Mouse (Mus musculus) midbrain, embryonic 12.5 days (tissue): ENCODE data around the gene Rap1gap. TPM values are rescaled to one million over a fixed set of nuclear protein-coding genes. Genes with fewer than 3 reads are reported as not detected.

ENCODE experiments used
- ATAC-seq: fragments of 200-750 bp; cut with Nextera tagmentation; 2 replicates; pipeline ENCODE4 v1.8.0; 2017; ENCODE audit warnings: low read depth, moderate TSS enrichment, moderate library complexity; ENCODE audit not compliant: low FRiP score
- H3K27ac ChIP-seq: fragments of 300-500 bp; sonication (generic); replicated peaks from 2 replicates; pipeline ENCODE4 v1.5.1; 2016; ENCODE audit warnings: mild to moderate bottlenecking
- H3K27me3 ChIP-seq: fragments of 300-500 bp; sonication (generic); 2 replicates; pipeline ENCODE4 v1.6.1; 2016; ENCODE audit warnings: mild to moderate bottlenecking
- H3K36me3 ChIP-seq: fragments of 300-500 bp; sonication (generic); 2 replicates; pipeline ENCODE4 v1.6.1; 2016
- H3K4me1 ChIP-seq: fragments of 300-500 bp; sonication (generic); 2 replicates; pipeline ENCODE4 v1.6.1; 2016
- H3K4me2 ChIP-seq: fragments of 300-500 bp; sonication (generic); replicated peaks from 2 replicates; pipeline ENCODE4 v1.6.1; 2016; ENCODE audit warnings: mild to moderate bottlenecking, moderate library complexity
- H3K4me3 ChIP-seq: fragments of 300-500 bp; sonication (generic); 2 replicates; pipeline ENCODE4 v1.5.1; 2016; ENCODE audit warnings: mild to moderate bottlenecking
- H3K9ac ChIP-seq: fragments of 300-500 bp; sonication (generic); replicated peaks from 2 replicates; pipeline ENCODE4 v1.6.1; 2016; ENCODE audit warnings: mild to moderate bottlenecking, moderate library complexity
- H3K9me3 ChIP-seq: fragments of 300-500 bp; sonication (generic); 2 replicates; pipeline ENCODE4 v1.6.1; 2016; ENCODE audit warnings: mild to moderate bottlenecking
- WGBS: fragments of 180-500 bp; shearing (Covaris S2); methylation state at CpG from one replicate; pipeline ENCODE4 v1.1.7; 2016; 5-methylcytosine and 5-hydroxymethylcytosine counted together
- polyA plus RNA-seq: library from polyadenylated mRNA; unstranded; fragments of >200 nt; fragmentation: Nextera tagmentation; extraction: Ambion mirVana; gene quantifications from 2 replicates; pipeline ENCODE4 v1.2.1, GENCODE M21; 2016

Gene Rap1gap
- polyA plus RNA-seq = 11.6 and 12.1 TPM in 2 replicates

- Histone ChIP-seq H3K27me3 (peaks cover 40% of the 10 kb centered on the region), H3K4me3 (peak within 1 kb of the TSS; percentile 65), H3K4me1 (peaks cover 46% of the 10 kb centered on the region), H3K9me3 (no peaks in the 10 kb centered on the region), H3K9ac (peak within 1 kb of the TSS; percentile 66), H3K27ac (0 out of 2 replicates have a peak within 1 kb of the TSS, but pooled peaks have one; percentile 0), H3K4me2 (peak within 1 kb of the TSS; percentile 98), H3K36me3 (no peaks in the 10 kb centered on the region)
- 0% methylated on average over 43 of the region's 44 CpGs for WGBS
- 0 out of 2 replicates have a peak, but pooled peaks have one; percentile 27 for ATAC-seq
Measured at GRCm38 (mm10) chr4:137664433-137664979, at the start of gene Rap1gap. Rap1gap (plus strand) TSS chr4:137664726.

- no peak overlapping the region for H3K4me3 ChIP-seq
- no peak overlapping the region for H3K4me2 ChIP-seq
- 95% methylated on average over 8 of the region's 8 CpGs for WGBS
- no peaks in the 10 kb centered on the region for H3K9me3 ChIP-seq
- H3K27me3 ChIP-seq = no peaks in the 10 kb centered on the region
- no peak overlapping the region for H3K27ac ChIP-seq
- no peak overlapping the region for H3K9ac ChIP-seq
- no peak for ATAC-seq
- 0 out of 2 replicates have a peak, but pooled peaks cover 3% of the 10 kb centered on the region for H3K4me1 ChIP-seq
- peaks cover 92% of the 10 kb centered on the region for H3K36me3 ChIP-seq
Measured at GRCm38 (mm10) chr4:137622847-137623246, 41.7 kb upstream of the Rap1gap start.

- 44% methylated on average over 8 of the region's 8 CpGs for WGBS
- H3K27me3 ChIP-seq = no peaks in the 10 kb centered on the region
- peaks cover 90% of the 10 kb centered on the region for H3K36me3 ChIP-seq
Measured at GRCm38 (mm10) chr4:137627476-137628235, 36.9 kb upstream of the Rap1gap start.

GRCm38 (mm10) chr4:137628400-137628799 lies 36.1 kb upstream of the Rap1gap start:
- no peak overlapping the region for H3K27ac ChIP-seq
- no peak overlapping the region for H3K9ac ChIP-seq
- no peaks in the 10 kb centered on the region for H3K27me3 ChIP-seq
- H3K9me3 ChIP-seq = no peaks in the 10 kb centered on the region
- 80% methylated on average over 6 of the region's 6 CpGs for WGBS
- H3K36me3 ChIP-seq = peaks cover 90% of the 10 kb centered on the region
- H3K4me2 ChIP-seq = no peak overlapping the region
- 0 out of 2 replicates have a peak, but pooled peaks cover 3% of the 10 kb centered on the region for H3K4me1 ChIP-seq
- ATAC-seq = no peak
- no peak overlapping the region for H3K4me3 ChIP-seq

More at GRCm38 (mm10) chr4:137627476-137628235, 36.9 kb upstream of the Rap1gap start:
- Histone ChIP-seq H3K27ac (no peak overlapping the region), H3K4me1 (0 out of 2 replicates have a peak, but pooled peaks cover 3% of the 10 kb centered on the region), H3K9me3 (no peaks in the 10 kb centered on the region), H3K4me3 (no peak overlapping the region), H3K4me2 (no peak overlapping the region), H3K9ac (no peak overlapping the region)
- no peak for ATAC-seq

- WGBS = 94% methylated on average over 7 of the region's 7 CpGs
- no peak overlapping the region for H3K4me3 ChIP-seq
Measured at GRCm38 (mm10) chr4:137629354-137629753, 35.2 kb upstream of the Rap1gap start.

GRCm38 (mm10) chr4:137630153-137630552 lies 34.4 kb upstream of the Rap1gap start:
- no peak overlapping the region for H3K9ac ChIP-seq
- H3K4me1 ChIP-seq = 0 out of 2 replicates have a peak, but pooled peaks cover 3% of the 10 kb centered on the region
- no peak overlapping the region for H3K4me3 ChIP-seq
- no peaks in the 10 kb centered on the region for H3K9me3 ChIP-seq
- no peak overlapping the region for H3K27ac ChIP-seq
- no peaks in the 10 kb centered on the region for H3K27me3 ChIP-seq
- no peak overlapping the region for H3K4me2 ChIP-seq
- no peak for ATAC-seq
- WGBS = 85% methylated on average over 2 of the region's 2 CpGs
- peaks cover 87% of the 10 kb centered on the region for H3K36me3 ChIP-seq

More at GRCm38 (mm10) chr4:137629354-137629753, 35.2 kb upstream of the Rap1gap start:
- Histone ChIP-seq H3K4me1 (0 out of 2 replicates have a peak, but pooled peaks cover 3% of the 10 kb centered on the region), H3K27ac (no peak overlapping the region), H3K9ac (no peak overlapping the region), H3K36me3 (peaks cover 88% of the 10 kb centered on the region), H3K27me3 (no peaks in the 10 kb centered on the region), H3K4me2 (no peak overlapping the region), H3K9me3 (no peaks in the 10 kb centered on the region)
- ATAC-seq = no peak

- Histone ChIP-seq H3K27me3 (no peaks in the 10 kb centered on the region), H3K9me3 (no peaks in the 10 kb centered on the region), H3K4me3 (no peak overlapping the region), H3K36me3 (peaks cover 90% of the 10 kb centered on the region), H3K4me2 (no peak overlapping the region), H3K4me1 (0 out of 2 replicates have a peak, but pooled peaks cover 3% of the 10 kb centered on the region), H3K9ac (no peak overlapping the region), H3K27ac (no peak overlapping the region)
- WGBS = 79% methylated on average over 3 of the region's 3 CpGs
- no peak for ATAC-seq
Measured at GRCm38 (mm10) chr4:137631596-137631995, 32.9 kb upstream of the Rap1gap start.

- Histone ChIP-seq H3K9me3 (no peaks in the 10 kb centered on the region), H3K27me3 (no peaks in the 10 kb centered on the region), H3K4me3 (no peak overlapping the region), H3K4me2 (no peak overlapping the region), H3K4me1 (no peaks in the 10 kb centered on the region), H3K36me3 (peaks cover 93% of the 10 kb centered on the region), H3K9ac (no peak overlapping the region), H3K27ac (no peak overlapping the region)
- no peak for ATAC-seq
- 90% methylated on average over 4 of the region's 4 CpGs for WGBS
Measured at GRCm38 (mm10) chr4:137633394-137633793, 31.1 kb upstream of the Rap1gap start.

GRCm38 (mm10) chr4:137636597-137636996 lies 27.9 kb upstream of the Rap1gap start:
- Histone ChIP-seq H3K9me3 (no peaks in the 10 kb centered on the region), H3K27me3 (no peaks in the 10 kb centered on the region), H3K36me3 (peaks cover 96% of the 10 kb centered on the region), H3K4me2 (no peak overlapping the region), H3K4me1 (0 out of 2 replicates have a peak, but pooled peaks cover 2% of the 10 kb centered on the region), H3K27ac (no peak overlapping the region), H3K9ac (no peak overlapping the region), H3K4me3 (no peak overlapping the region)
- no peak for ATAC-seq
- 92% methylated on average over 3 of the region's 3 CpGs for WGBS

- H3K27ac ChIP-seq = no peak overlapping the region
- no peak overlapping the region for H3K4me3 ChIP-seq
- H3K27me3 ChIP-seq = no peaks in the 10 kb centered on the region
- no peak overlapping the region for H3K9ac ChIP-seq
- 0 out of 2 replicates have a peak, but pooled peaks cover 3% of the 10 kb centered on the region for H3K4me1 ChIP-seq
- no peak for ATAC-seq
- peaks cover 78% of the 10 kb centered on the region for H3K36me3 ChIP-seq
- H3K9me3 ChIP-seq = no peaks in the 10 kb centered on the region
- H3K4me2 ChIP-seq = no peak overlapping the region
- WGBS = 79% methylated on average over 5 of the region's 5 CpGs
Measured at GRCm38 (mm10) chr4:137641556-137641955, 23.0 kb upstream of the Rap1gap start.

- ATAC-seq = no peak
- Histone ChIP-seq H3K4me1 (0 out of 2 replicates have a peak, but pooled peaks cover 3% of the 10 kb centered on the region), H3K9me3 (no peaks in the 10 kb centered on the region), H3K9ac (no peak overlapping the region), H3K4me2 (no peak overlapping the region), H3K27me3 (no peaks in the 10 kb centered on the region), H3K27ac (no peak overlapping the region), H3K36me3 (peaks cover 78% of the 10 kb centered on the region), H3K4me3 (no peak overlapping the region)
- WGBS = 30% methylated on average over 2 of the region's 2 CpGs
Measured at GRCm38 (mm10) chr4:137642101-137642500, 22.4 kb upstream of the Rap1gap start.

- H3K36me3 ChIP-seq = peaks cover 78% of the 10 kb centered on the region
- WGBS = 85% methylated on average over 2 of the region's 2 CpGs
- no peaks in the 10 kb centered on the region for H3K9me3 ChIP-seq
- H3K9ac ChIP-seq = no peak overlapping the region
- 0 out of 2 replicates have a peak, but pooled peaks cover 3% of the 10 kb centered on the region for H3K4me1 ChIP-seq
- ATAC-seq = no peak
- H3K4me2 ChIP-seq = no peak overlapping the region
- no peak overlapping the region for H3K27ac ChIP-seq
- H3K4me3 ChIP-seq = no peak overlapping the region
- H3K27me3 ChIP-seq = no peaks in the 10 kb centered on the region
Measured at GRCm38 (mm10) chr4:137643459-137643858, 21.1 kb upstream of the Rap1gap start.
